Comparison of ENCODE assay signal across 8 mouse cellular contexts in genomic region chr16:37869470-37870231, GRCm38 (mm10). TPM values are rescaled to one million over a fixed set of nuclear protein-coding genes. Genes with fewer than 3 reads are reported as not detected.
DNase-seq lines count a peak whose midpoint lies in the region; ATAC-seq and TF ChIP-seq lines count a peak whose summit lies in the region.

No protein-coding gene starts in this region.

- peak overlapping the region; percentile 75 for H3K4me2 ChIP-seq in hindbrain, embryonic 15.5 days
- peak overlapping the region; percentile 75 for H3K4me2 ChIP-seq in midbrain, embryonic 11.5 days

- no peaks in the 10 kb centered on the region for H3K9me3 ChIP-seq in hindbrain, embryonic 15.5 days
- no peaks in the 10 kb centered on the region for H3K9me3 ChIP-seq in midbrain, embryonic 11.5 days (ENCODE audit: control insufficient read depth, low read length)

- H3K27ac ChIP-seq in hindbrain, embryonic 15.5 days (replicated peaks), result peak overlapping the region; percentile 99
- peak overlapping the region; percentile 98 for H3K27ac ChIP-seq in midbrain, embryonic 11.5 days (ENCODE audit: low read depth, low read length)

- H3K4me1 ChIP-seq in lung, adult 2 months (ENCODE audit: control insufficient read depth, insufficient read depth, low read length), result peaks cover 23% of the 10 kb centered on the region
- H3K4me1 ChIP-seq in hindbrain, embryonic 15.5 days (replicated peaks), result peaks cover 31% of the 10 kb centered on the region
- peaks cover 16% of the 10 kb centered on the region; the same call in 1 of the 2 replicates for H3K4me1 ChIP-seq in midbrain, embryonic 11.5 days (ENCODE audit: control insufficient read depth, insufficient read depth, low read length)

- ATAC-seq in common myeloid progenitor, adult 5-6 weeks (replicated peaks; ENCODE audit: low read depth, poor library complexity, severe bottlenecking), result peak; percentile 38
- no peak for ATAC-seq in hindbrain, embryonic 15.5 days (ENCODE audit: low FRiP score, low read depth)
- ATAC-seq in midbrain, embryonic 11.5 days (ENCODE audit: low FRiP score), result no peak

- peak overlapping the region; percentile 96 for H3K4me3 ChIP-seq in lung, adult 2 months (replicated peaks; ENCODE audit: extremely low read depth, low read depth, low read length)
- H3K4me3 ChIP-seq in hindbrain, embryonic 15.5 days, result peak overlapping the region; percentile 90
- peak overlapping the region; percentile 92 for H3K4me3 ChIP-seq in midbrain, embryonic 11.5 days (ENCODE audit: low read depth, low read length)

- TF ChIP-seq POLR2A in lung, adult 2 months (IDR thresholded peaks at IDR 0.05; ENCODE audit: borderline replicate concordance, extremely low read depth, low read depth, low read length), result no peak

- DNase-seq in lung, adult 2 months, result no peak
- DNase-seq in lung, adult 18-20 months, result no peak
- peak; percentile 89 for DNase-seq in midbrain, embryonic 11.5 days (ENCODE audit: low spot score, missing footprints)
- DNase-seq in B cell, adult 2 months, result no peak
- no peak for DNase-seq in frontal cortex, postnatal 25 days (ENCODE audit: low spot score in 2 of 2)
- no peak for DNase-seq in embryo, embryonic 11 days

- 7% methylated on average over 4 of the region's 4 CpGs for WGBS in lung, adult 2 months
- 28% methylated on average over 4 of the region's 4 CpGs for WGBS in hindbrain, embryonic 15.5 days
- 42% methylated on average over 4 of the region's 4 CpGs for WGBS in midbrain, embryonic 11.5 days

- peak overlapping the region; percentile 93 for H3K9ac ChIP-seq in hindbrain, embryonic 15.5 days
- peak overlapping the region; percentile 99 for H3K9ac ChIP-seq in midbrain, embryonic 11.5 days (ENCODE audit: low read length)

- no peak for TF ChIP-seq CTCF in lung, adult 2 months (IDR thresholded peaks at IDR 0.05; ENCODE audit: insufficient read depth, low read length)

- H3K36me3 ChIP-seq in hindbrain, embryonic 15.5 days, result no peaks in the 10 kb centered on the region
- no peaks in the 10 kb centered on the region for H3K36me3 ChIP-seq in midbrain, embryonic 11.5 days (ENCODE audit: control insufficient read depth, insufficient read depth, low read length)

- no peaks in the 10 kb centered on the region for H3K27me3 ChIP-seq in hindbrain, embryonic 15.5 days
- H3K27me3 ChIP-seq in midbrain, embryonic 11.5 days (ENCODE audit: control insufficient read depth, insufficient read depth, low read length), result no peaks in the 10 kb centered on the region

RNA-seq across cellular contexts. Expression of gene Lrrc58, which starts 1.5 kb away (rescaled TPM):
- polyA plus RNA-seq in lung, adult 2 months (2012; rRNA removed), result 24.2 TPM in 2 replicates
- 50.5 and 64.4 TPM in 2 replicates for total RNA-seq in common myeloid progenitor, adult 5-6 weeks (2017)
- 48.2 and 51.7 TPM in 2 replicates for polyA plus RNA-seq in hindbrain, embryonic 15.5 days (2015; fragmentation: Nextera tagmentation; extraction: Ambion mirVana)
- polyA plus RNA-seq in midbrain, embryonic 11.5 days (2014; fragmentation: Nextera tagmentation; extraction: Ambion mirVana), result 49.8 and 53.1 TPM in 2 replicates

RNA-seq across cellular contexts. Expression of gene Gm36028, which starts 8.7 kb away (rescaled TPM):
- polyA plus RNA-seq in lung, adult 2 months (2012; rRNA removed), result 0.34 and 0.38 TPM in 2 replicates
- 0.64 TPM in 1 of 2 replicates, not detected in the other for total RNA-seq in common myeloid progenitor, adult 5-6 weeks (2017)
- 0.14 and 0.27 TPM in 2 replicates for polyA plus RNA-seq in hindbrain, embryonic 15.5 days (2015; fragmentation: Nextera tagmentation; extraction: Ambion mirVana)
- polyA plus RNA-seq in midbrain, embryonic 11.5 days (2014; fragmentation: Nextera tagmentation; extraction: Ambion mirVana), result 0.12 and 0.15 TPM in 2 replicates

RNA-seq across cellular contexts. Expression of gene Gpr156, which starts 46.6 kb away (rescaled TPM):
- polyA plus RNA-seq in lung, adult 2 months (2012; rRNA removed), result 0.12 and 0.22 TPM in 2 replicates
- total RNA-seq in common myeloid progenitor, adult 5-6 weeks (2017), result not detected in 2 replicates
- 3.3 and 5.7 TPM in 2 replicates for polyA plus RNA-seq in hindbrain, embryonic 15.5 days (2015; fragmentation: Nextera tagmentation; extraction: Ambion mirVana)
- 3.4 and 4.2 TPM in 2 replicates for polyA plus RNA-seq in midbrain, embryonic 11.5 days (2014; fragmentation: Nextera tagmentation; extraction: Ambion mirVana)
